ENCODE assay signal across 8 mouse cellular contexts in the genomic region with DNA sequence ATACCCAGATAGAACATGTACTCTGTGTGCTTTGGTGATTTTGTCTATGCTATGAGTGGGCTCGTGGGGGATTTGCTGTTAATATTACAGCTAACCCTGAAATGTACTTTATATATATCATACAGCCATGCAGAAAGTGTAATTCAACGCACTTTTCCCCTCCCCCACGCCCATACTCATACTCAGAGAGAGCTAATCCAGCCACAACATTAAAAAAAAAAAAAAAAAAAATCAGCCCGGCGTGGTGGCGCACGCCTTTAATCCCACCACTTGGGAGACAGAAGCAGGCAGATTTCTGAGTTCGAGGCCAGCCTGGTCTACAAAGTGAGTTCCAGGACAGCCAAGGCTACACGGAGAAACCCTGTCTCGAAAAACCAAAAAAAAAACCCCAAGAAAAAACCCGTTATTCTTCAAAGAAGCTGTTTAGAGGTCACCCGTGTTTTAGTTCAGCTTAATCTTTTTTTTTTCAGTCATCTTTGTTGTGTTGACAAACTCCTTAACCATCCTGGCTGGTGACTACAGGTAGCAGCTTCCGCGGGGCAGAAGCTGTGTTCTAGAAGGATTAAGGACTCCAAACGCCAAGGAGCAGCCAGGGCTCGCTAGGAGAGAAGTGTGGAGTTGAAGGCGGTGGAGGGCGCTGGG. TPM values are rescaled to one million over a fixed set of nuclear protein-coding genes. Genes with fewer than 3 reads are reported as not detected.
DNase-seq lines count a peak whose midpoint lies in the region; ATAC-seq lines count a peak whose summit lies in the region.

No protein-coding gene starts in this region.

- peak overlapping the region; percentile 72; the same call in 1 of the 2 replicates for H3K27ac ChIP-seq in lung, embryonic 16.5 days (ENCODE audit: low read length)
- H3K27ac ChIP-seq in limb, embryonic 10.5 days: peak overlapping the region; percentile 85; the same call in 1 of the 2 replicates
- H3K27ac ChIP-seq in neural tube, embryonic 15.5 days (replicated peaks): no peak overlapping the region

- H3K27me3 ChIP-seq in lung, embryonic 16.5 days (ENCODE audit: control insufficient read depth, insufficient read depth, low read depth, low read length): peaks cover 16% of the 10 kb centered on the region
- peaks cover 27% of the 10 kb centered on the region for H3K27me3 ChIP-seq in limb, embryonic 10.5 days (ENCODE audit: low read depth, poor library complexity, severe bottlenecking)
- peaks cover 29% of the 10 kb centered on the region for H3K27me3 ChIP-seq in neural tube, embryonic 15.5 days (replicated peaks)

- H3K4me2 ChIP-seq in lung, embryonic 16.5 days (ENCODE audit: low read depth, low read length): peak overlapping the region; percentile 98
- peak overlapping the region; percentile 100 for H3K4me2 ChIP-seq in neural tube, embryonic 15.5 days

- H3K9ac ChIP-seq in lung, embryonic 16.5 days (ENCODE audit: low read length): peak overlapping the region; percentile 60
- H3K9ac ChIP-seq in neural tube, embryonic 15.5 days (replicated peaks): peak overlapping the region; percentile 63

- WGBS in lung, embryonic 16.5 days: 29% methylated on average over 18 of the region's 18 CpGs
- 42% methylated on average over 18 of the region's 18 CpGs for WGBS in limb, embryonic 10.5 days
- WGBS in neural tube, embryonic 15.5 days: 36% methylated on average over 18 of the region's 18 CpGs

- peaks cover 13% of the 10 kb centered on the region for H3K4me1 ChIP-seq in lung, embryonic 16.5 days (replicated peaks; ENCODE audit: control insufficient read depth, insufficient read depth, low read length)
- H3K4me1 ChIP-seq in limb, embryonic 10.5 days: peaks cover 48% of the 10 kb centered on the region
- H3K4me1 ChIP-seq in neural tube, embryonic 15.5 days: peaks cover 20% of the 10 kb centered on the region

- no peak for DNase-seq in lung, adult 18-20 months
- DNase-seq in limb, embryonic 10.5 days (ENCODE audit: low spot score): no peak
- DNase-seq in layer of hippocampus, adult 18-20 months (ENCODE audit: low spot score in 2 of 2): no peak
- no peak for DNase-seq in right cerebral cortex, postnatal 10 days (ENCODE audit: low spot score in 2 of 2)
- no peak for DNase-seq in adrenal gland, postnatal 10 days

- H3K9me3 ChIP-seq in lung, embryonic 16.5 days (ENCODE audit: control insufficient read depth, low read length): peaks cover 4% of the 10 kb centered on the region; the same call in 1 of the 2 replicates
- H3K9me3 ChIP-seq in limb, embryonic 10.5 days (replicated peaks): no peaks in the 10 kb centered on the region
- H3K9me3 ChIP-seq in neural tube, embryonic 15.5 days (replicated peaks): no peaks in the 10 kb centered on the region

- no peaks in the 10 kb centered on the region for H3K36me3 ChIP-seq in lung, embryonic 16.5 days (ENCODE audit: control insufficient read depth, insufficient read depth, low read length)
- H3K36me3 ChIP-seq in limb, embryonic 10.5 days: no peaks in the 10 kb centered on the region
- H3K36me3 ChIP-seq in neural tube, embryonic 15.5 days: no peaks in the 10 kb centered on the region

- no peak for ATAC-seq in lung, embryonic 16.5 days (ENCODE audit: low read depth)
- ATAC-seq in erythroblast, adult 5-6 weeks (replicated peaks; ENCODE audit: low FRiP score, poor library complexity, severe bottlenecking): 0 out of 2 replicates have a peak, but pooled peaks have one; percentile 16
- ATAC-seq in neural tube, embryonic 15.5 days (ENCODE audit: low FRiP score): no peak

- H3K4me3 ChIP-seq in lung, embryonic 16.5 days (ENCODE audit: low read length): peak overlapping the region; percentile 66
- peak overlapping the region; percentile 66 for H3K4me3 ChIP-seq in limb, embryonic 10.5 days
- H3K4me3 ChIP-seq in neural tube, embryonic 15.5 days (replicated peaks): peak overlapping the region; percentile 76

RNA-seq across cellular contexts. Expression of a gene that starts 0.9 kb away (rescaled TPM):
- 3.8 and 4.5 TPM in 2 replicates for polyA plus RNA-seq in lung, embryonic 16.5 days (2015; fragmentation: Nextera tagmentation; extraction: Ambion mirVana)
- total RNA-seq in erythroblast, adult 5-6 weeks (2015; ENCODE audit: low replicate concordance): 2.7 and 3.8 TPM in 2 replicates
- 0.70 and 2.6 TPM in 2 replicates for total RNA-seq in erythroblast, adult 5-6 weeks (2017; ENCODE audit: low replicate concordance)
- 10.4 and 11.5 TPM in 2 replicates for polyA plus RNA-seq in limb, embryonic 10.5 days (2016; fragmentation: Nextera tagmentation; extraction: Ambion mirVana)
- polyA plus RNA-seq in neural tube, embryonic 15.5 days (2015; fragmentation: Nextera tagmentation; extraction: Ambion mirVana): 7.1 and 7.5 TPM in 2 replicates
- 1 to 10 TPM; 6.6 to 7.6 TPM for total RNA-seq in layer of hippocampus, adult 18-20 months (2021)
- total RNA-seq in adrenal gland, postnatal 10 days (2021): 1 to 10 TPM in 1 of 2 experiments, under 1 TPM in 1; 0.57 to 1.1 TPM

RNA-seq across cellular contexts. Expression of a gene that starts 33.3 kb away (rescaled TPM):
- 14.2 and 16.0 TPM in 2 replicates for polyA plus RNA-seq in lung, embryonic 16.5 days (2015; fragmentation: Nextera tagmentation; extraction: Ambion mirVana)
- total RNA-seq in erythroblast, adult 5-6 weeks (2015; ENCODE audit: low replicate concordance): 0.96 and 2.5 TPM in 2 replicates
- total RNA-seq in erythroblast, adult 5-6 weeks (2017; ENCODE audit: low replicate concordance): not detected in 2 replicates
- polyA plus RNA-seq in limb, embryonic 10.5 days (2016; fragmentation: Nextera tagmentation; extraction: Ambion mirVana): 17.9 TPM in 2 replicates
- 17.3 and 19.4 TPM in 2 replicates for polyA plus RNA-seq in neural tube, embryonic 15.5 days (2015; fragmentation: Nextera tagmentation; extraction: Ambion mirVana)
- total RNA-seq in layer of hippocampus, adult 18-20 months (2021): 10 to 100 TPM; 11.5 to 13.2 TPM
- 10 to 100 TPM; 18.7 to 24.2 TPM for total RNA-seq in adrenal gland, postnatal 10 days (2021)

RNA-seq across cellular contexts. Expression of a gene that starts 33.4 kb away (rescaled TPM):
- polyA plus RNA-seq in lung, embryonic 16.5 days (2015; fragmentation: Nextera tagmentation; extraction: Ambion mirVana): 14.0 and 15.5 TPM in 2 replicates
- 0.19 and 1.5 TPM in 2 replicates for total RNA-seq in erythroblast, adult 5-6 weeks (2015; ENCODE audit: low replicate concordance)
- 0.70 and 2.9 TPM in 2 replicates for total RNA-seq in erythroblast, adult 5-6 weeks (2017; ENCODE audit: low replicate concordance)
- polyA plus RNA-seq in limb, embryonic 10.5 days (2016; fragmentation: Nextera tagmentation; extraction: Ambion mirVana): 17.4 and 18.8 TPM in 2 replicates
- polyA plus RNA-seq in neural tube, embryonic 15.5 days (2015; fragmentation: Nextera tagmentation; extraction: Ambion mirVana): 43.8 and 50.6 TPM in 2 replicates
- total RNA-seq in layer of hippocampus, adult 18-20 months (2021): 10 to 100 TPM; 87.2 to 88.5 TPM
- 10 to 100 TPM; 25.5 to 27.2 TPM for total RNA-seq in adrenal gland, postnatal 10 days (2021)

Comparison
In these comparisons a context has a peak if more than half of its experiments do, and no peak if none do; other contexts are left out.
1. RNA of a gene that starts 33.4 kb away (total RNA-seq): 87.2 to 88.5 TPM in layer of hippocampus, adult 18-20 months and 25.5 to 27.2 TPM in adrenal gland, postnatal 10 days; 0.19 to 2.9 TPM in erythroblast, adult 5-6 weeks; every median in the first group is over 4 times any median in the second.
2. Peak in every context shown above with its lines, with median percentiles within 50 percentile points of each other: H3K4me3 ChIP-seq.